Mouse (Mus musculus): ENCODE data around the gene Smad1. TPM values are rescaled to one million over a fixed set of nuclear protein-coding genes. Genes with fewer than 3 reads are reported as not detected.

Gene Smad1
- polyA plus RNA-seq (2012; rRNA removed) (41.6 and 61.1 TPM in 2 replicates), polyA plus RNA-seq (2014; fragmentation: Nextera tagmentation; extraction: Ambion mirVana) (71.8 and 73.7 TPM in 2 replicates)

- peak within 1 kb of the TSS; percentile 66 for H3K4me2 ChIP-seq (replicated peaks; ENCODE audit: low read depth, low read length, severe bottlenecking)
- WGBS: under 1% methylated on average over 50 of the region's 80 CpGs
- ATAC-seq (ENCODE audit: low FRiP score, low read depth): peak; percentile 90
- H3K9me3 ChIP-seq (ENCODE audit: control insufficient read depth, low read length): no peaks in the 10 kb centered on the region
- peak; percentile 94 for DNase-seq (ENCODE audit: low spot score)
- peak within 1 kb of the TSS; percentile 98 for H3K9ac ChIP-seq (ENCODE audit: low read depth, low read length, severe bottlenecking)
- peaks cover 16% of the 10 kb centered on the region for H3K4me1 ChIP-seq (ENCODE audit: control insufficient read depth, insufficient read depth, low read length)
- peak; percentile 84; the same call in 1 of the 2 replicates for TF ChIP-seq POLR2A (IDR thresholded peaks at IDR 0.05; ENCODE audit: borderline replicate concordance, extremely low read depth, insufficient read depth, insufficient read length)
- H3K27me3 ChIP-seq (ENCODE audit: control insufficient read depth, insufficient read depth, low read length): no peaks in the 10 kb centered on the region
- peak within 1 kb of the TSS; percentile 94 for H3K4me3 ChIP-seq (replicated peaks; ENCODE audit: low read length)
- H3K27ac ChIP-seq (replicated peaks; ENCODE audit: low read depth, low read length): peak within 1 kb of the TSS; percentile 96
- 0 out of 2 replicates have a peak, but pooled peaks cover 4% of the 10 kb centered on the region for H3K36me3 ChIP-seq (ENCODE audit: control insufficient read depth, insufficient read depth, low read length)
Measured at GRCm38 (mm10) chr8:79398994-79399650, at the start of gene Smad1. TSS of gene Smad1 (minus strand) at chr8:79399518.

- TF ChIP-seq POLR2A (IDR thresholded peaks at IDR 0.05; ENCODE audit: borderline replicate concordance, extremely low read depth, insufficient read depth, insufficient read length): no peak
- no peak overlapping the region for H3K4me3 ChIP-seq (replicated peaks; ENCODE audit: low read length)
- DNase-seq (ENCODE audit: low spot score) (no peak), ATAC-seq (ENCODE audit: low FRiP score, low read depth) (no peak)
- 81% methylated on average over 10 of the region's 10 CpGs for WGBS
- no peaks in the 10 kb centered on the region for H3K27me3 ChIP-seq (ENCODE audit: control insufficient read depth, insufficient read depth, low read length)
- no peaks in the 10 kb centered on the region for H3K4me1 ChIP-seq (ENCODE audit: control insufficient read depth, insufficient read depth, low read length)
- H3K9ac ChIP-seq (ENCODE audit: low read depth, low read length, severe bottlenecking): no peak overlapping the region
- no peak overlapping the region for H3K4me2 ChIP-seq (replicated peaks; ENCODE audit: low read depth, low read length, severe bottlenecking)
- H3K9me3 ChIP-seq (ENCODE audit: control insufficient read depth, low read length): no peaks in the 10 kb centered on the region
- H3K36me3 ChIP-seq (ENCODE audit: control insufficient read depth, insufficient read depth, low read length): no peaks in the 10 kb centered on the region
- no peak overlapping the region for H3K27ac ChIP-seq (replicated peaks; ENCODE audit: low read depth, low read length)
Measured at GRCm38 (mm10) chr8:79447260-79447853, 48.0 kb upstream of the Smad1 start.

- ATAC-seq (ENCODE audit: low FRiP score, low read depth): no peak
- H3K36me3 ChIP-seq (ENCODE audit: control insufficient read depth, insufficient read depth, low read length): no peaks in the 10 kb centered on the region
- no peak overlapping the region for H3K9ac ChIP-seq (ENCODE audit: low read depth, low read length, severe bottlenecking)
- no peaks in the 10 kb centered on the region for H3K9me3 ChIP-seq (ENCODE audit: control insufficient read depth, low read length)
- no peaks in the 10 kb centered on the region for H3K4me1 ChIP-seq (ENCODE audit: control insufficient read depth, insufficient read depth, low read length)
- DNase-seq (ENCODE audit: low spot score): no peak
- no peak overlapping the region for H3K4me2 ChIP-seq (replicated peaks; ENCODE audit: low read depth, low read length, severe bottlenecking)
- 82% methylated on average over 14 of the region's 14 CpGs for WGBS
- H3K27me3 ChIP-seq (ENCODE audit: control insufficient read depth, insufficient read depth, low read length): no peaks in the 10 kb centered on the region
- TF ChIP-seq POLR2A (IDR thresholded peaks at IDR 0.05; ENCODE audit: borderline replicate concordance, extremely low read depth, insufficient read depth, insufficient read length): no peak
- no peak overlapping the region for H3K4me3 ChIP-seq (replicated peaks; ENCODE audit: low read length)
- H3K27ac ChIP-seq (replicated peaks; ENCODE audit: low read depth, low read length): no peak overlapping the region
Measured at GRCm38 (mm10) chr8:79443460-79444098, 44.3 kb upstream of the Smad1 start.

GRCm38 (mm10) chr8:79433953-79434500, 34.7 kb upstream of the Smad1 start:
- Histone ChIP-seq H3K27me3 (ENCODE audit: control insufficient read depth, insufficient read depth, low read length) (no peaks in the 10 kb centered on the region), H3K9me3 (ENCODE audit: control insufficient read depth, low read length) (no peaks in the 10 kb centered on the region), H3K27ac (replicated peaks; ENCODE audit: low read depth, low read length) (no peak overlapping the region), H3K4me2 (replicated peaks; ENCODE audit: low read depth, low read length, severe bottlenecking) (no peak overlapping the region), H3K4me1 (ENCODE audit: control insufficient read depth, insufficient read depth, low read length) (no peaks in the 10 kb centered on the region), H3K9ac (ENCODE audit: low read depth, low read length, severe bottlenecking) (no peak overlapping the region), H3K4me3 (replicated peaks; ENCODE audit: low read length) (no peak overlapping the region), H3K36me3 (ENCODE audit: control insufficient read depth, insufficient read depth, low read length) (no peaks in the 10 kb centered on the region)
- 41% methylated on average over 4 of the region's 4 CpGs for WGBS
- no peak for TF ChIP-seq POLR2A (IDR thresholded peaks at IDR 0.05; ENCODE audit: borderline replicate concordance, extremely low read depth, insufficient read depth, insufficient read length)
- no peak for ATAC-seq (ENCODE audit: low FRiP score, low read depth)
- no peak for DNase-seq (ENCODE audit: low spot score)

GRCm38 (mm10) chr8:79414907-79415306, 15.6 kb upstream of the Smad1 start:
- 74% methylated on average over 5 of the region's 5 CpGs for WGBS
- Histone ChIP-seq H3K4me1 (ENCODE audit: control insufficient read depth, insufficient read depth, low read length) (no peaks in the 10 kb centered on the region), H3K4me3 (replicated peaks; ENCODE audit: low read length) (no peak overlapping the region), H3K9ac (ENCODE audit: low read depth, low read length, severe bottlenecking) (no peak overlapping the region), H3K4me2 (replicated peaks; ENCODE audit: low read depth, low read length, severe bottlenecking) (no peak overlapping the region), H3K9me3 (ENCODE audit: control insufficient read depth, low read length) (no peaks in the 10 kb centered on the region), H3K27me3 (ENCODE audit: control insufficient read depth, insufficient read depth, low read length) (no peaks in the 10 kb centered on the region), H3K27ac (replicated peaks; ENCODE audit: low read depth, low read length) (no peak overlapping the region), H3K36me3 (ENCODE audit: control insufficient read depth, insufficient read depth, low read length) (no peaks in the 10 kb centered on the region)
- DNase-seq (ENCODE audit: low spot score): no peak
- ATAC-seq (ENCODE audit: low FRiP score, low read depth): no peak
- TF ChIP-seq POLR2A (IDR thresholded peaks at IDR 0.05; ENCODE audit: borderline replicate concordance, extremely low read depth, insufficient read depth, insufficient read length): no peak
